Mouse (Mus musculus): ENCODE measurements around the gene Hmmr.
A peak's percentile ranks its signal among the peaks of the same experiment; 100 is the strongest.

GRCm38 (mm10) chr11:40775315-40776269 lies 42.4 kb upstream of the Hmmr start:
- peak; percentile 69 for TF ChIP-seq CTCF (IDR thresholded peaks at IDR 0.05; ENCODE audit: low read depth)
- no peak for TF ChIP-seq EP300 (IDR thresholded peaks at IDR 0.05; ENCODE audit: low read depth)

Measured in liver, postnatal 0 days (tissue).